Mouse (Mus musculus): ENCODE measurements at regions not wholly inside any gene's neighbourhood (a gene's known extent, or its start where the extent isn't known, plus 50 kb on each side); places are given as distances from the start of the nearest gene placed in this dataset.
A peak's percentile ranks its signal among the peaks of the same experiment; 100 is the strongest.

DNA sequence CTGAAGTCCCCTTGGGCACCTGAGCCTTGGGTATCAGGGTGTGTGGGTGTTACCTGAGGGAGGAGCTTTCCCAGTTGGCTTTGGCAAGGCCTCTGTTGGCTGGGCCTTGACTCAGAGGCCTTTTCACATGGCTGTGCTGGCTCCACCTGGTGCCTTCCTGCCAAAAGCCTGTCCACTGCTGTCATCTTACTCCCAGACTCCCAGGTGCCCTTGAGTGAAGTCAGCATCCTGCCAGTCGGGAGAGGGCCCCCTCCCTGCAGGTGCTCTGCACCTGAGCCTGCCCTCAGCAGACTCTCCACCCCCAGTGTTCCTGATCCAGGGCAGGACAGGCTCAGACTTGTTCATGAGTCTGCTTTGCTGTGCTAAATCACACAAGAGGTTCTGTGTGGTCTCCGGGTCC lies 99.2 kb upstream of the Lgalsl start:
- no peak for DNase-seq

DNA sequence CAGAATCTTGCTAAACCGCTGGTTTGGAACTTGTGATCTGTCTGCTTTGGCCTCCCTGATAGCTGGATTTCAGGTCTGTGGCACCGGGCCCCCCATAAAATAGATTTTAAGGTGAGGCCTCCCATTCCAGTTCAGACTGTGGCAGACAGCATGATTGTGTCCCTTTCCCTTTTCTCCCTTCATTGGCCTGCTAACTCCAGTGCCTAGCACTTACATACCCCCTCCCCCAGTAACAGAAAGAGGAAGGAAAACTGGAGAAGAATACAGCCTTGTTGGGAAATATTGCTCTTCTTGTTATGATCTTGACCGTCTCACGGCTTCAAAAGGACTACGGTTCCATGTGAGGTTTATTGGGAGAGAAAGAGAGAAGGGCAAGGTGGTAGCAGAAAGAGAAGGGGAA lies 99.7 kb upstream of the Lgalsl start:
- DNase-seq: no peak

DNA sequence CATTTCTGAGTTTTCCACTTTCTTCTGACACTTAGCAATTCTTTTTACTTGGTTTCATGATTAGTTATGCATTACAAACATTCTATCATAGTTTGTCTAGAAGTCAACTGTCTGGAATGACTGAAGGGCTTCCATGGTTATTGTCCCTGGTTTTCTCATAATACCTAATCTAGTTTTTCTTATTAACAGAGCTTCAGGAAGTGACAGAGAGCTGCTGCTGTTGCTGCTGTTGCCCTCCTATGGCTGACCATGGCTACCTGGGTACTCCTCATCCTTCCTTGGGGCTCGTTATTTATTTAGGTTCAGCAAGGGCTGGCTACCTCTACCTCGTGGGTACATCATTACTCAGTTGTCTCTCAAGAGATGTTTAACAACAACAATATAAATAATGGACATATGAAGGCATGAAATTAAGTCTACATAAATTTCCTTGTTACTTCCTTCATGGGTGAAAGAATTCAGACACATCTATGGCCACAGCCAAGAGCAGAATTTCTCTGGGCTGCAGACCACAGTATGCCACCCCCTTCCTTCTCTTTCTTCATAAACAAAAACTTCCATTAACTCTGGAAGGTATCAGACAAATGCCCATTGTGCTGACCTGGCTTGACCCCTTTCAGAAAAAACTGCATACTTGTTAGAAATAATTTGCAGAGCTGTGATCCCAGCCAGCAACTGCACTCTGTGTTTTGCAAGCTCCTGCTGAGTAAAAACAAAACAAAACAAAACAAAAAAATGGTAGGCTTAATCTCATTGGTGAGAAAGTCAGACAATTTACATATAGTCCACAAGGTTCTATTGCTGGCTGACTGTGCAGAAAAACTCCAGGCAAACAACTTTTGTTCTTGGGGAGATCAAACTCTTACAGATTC lies 103.6 kb upstream of the Lgalsl start:
- peak; percentile 69 to 75 for DNase-seq

DNA sequence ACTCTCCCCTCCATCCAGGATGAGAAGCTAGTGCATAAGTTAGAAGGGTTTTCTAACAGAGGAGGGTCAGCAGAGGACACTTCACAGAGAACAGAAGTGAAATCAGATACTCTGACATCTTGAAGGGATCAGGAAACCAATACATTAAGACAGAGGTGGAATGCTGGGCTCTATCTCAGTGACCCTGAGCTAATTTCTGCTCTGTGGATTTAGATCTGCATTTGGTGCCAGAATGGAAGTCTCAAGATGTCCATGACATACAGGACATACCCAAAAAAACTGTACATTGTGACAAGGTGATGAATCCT lies 104.2 kb upstream of the Lgalsl start:
- DNase-seq: no peak

DNA sequence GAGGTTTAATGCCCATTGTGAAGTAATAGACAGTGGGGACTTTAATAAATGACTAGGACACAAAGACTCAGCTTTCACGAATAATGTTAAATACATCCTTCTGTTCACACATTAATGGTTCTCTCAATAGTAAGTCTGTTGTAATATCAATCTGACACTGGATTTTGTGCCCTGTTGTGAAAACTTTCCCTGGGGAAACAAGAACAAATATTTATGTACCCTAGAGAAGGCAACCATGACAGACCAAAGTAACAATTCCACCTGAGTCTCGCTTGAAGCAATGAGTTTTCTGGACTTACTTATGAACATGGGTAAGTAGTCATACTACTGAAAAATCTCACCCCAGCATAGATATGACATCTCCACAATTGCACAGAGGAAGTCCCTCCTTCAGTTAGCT lies 105.1 kb upstream of the Lgalsl start:
- no peak for DNase-seq

DNA sequence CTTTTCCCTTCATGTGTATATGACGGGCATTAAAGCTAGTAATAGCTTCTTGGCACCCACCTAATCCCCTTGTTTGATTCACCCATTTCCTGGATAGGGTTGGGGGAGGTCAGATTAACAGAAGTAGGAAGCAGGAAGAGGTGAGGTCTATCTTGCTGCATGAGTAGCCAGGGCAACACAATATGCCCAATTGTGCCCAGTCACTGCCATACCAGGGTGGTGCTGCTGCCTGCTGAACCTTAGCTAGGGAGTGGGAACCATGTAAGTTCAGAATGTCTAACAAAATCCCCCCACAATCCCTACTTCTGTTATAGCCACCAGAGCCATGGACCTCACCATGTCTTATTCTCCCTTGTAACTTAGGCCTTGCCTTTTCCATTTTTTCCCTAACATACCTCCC lies 106.1 kb upstream of the Lgalsl start:
- DNase-seq: no peak

DNA sequence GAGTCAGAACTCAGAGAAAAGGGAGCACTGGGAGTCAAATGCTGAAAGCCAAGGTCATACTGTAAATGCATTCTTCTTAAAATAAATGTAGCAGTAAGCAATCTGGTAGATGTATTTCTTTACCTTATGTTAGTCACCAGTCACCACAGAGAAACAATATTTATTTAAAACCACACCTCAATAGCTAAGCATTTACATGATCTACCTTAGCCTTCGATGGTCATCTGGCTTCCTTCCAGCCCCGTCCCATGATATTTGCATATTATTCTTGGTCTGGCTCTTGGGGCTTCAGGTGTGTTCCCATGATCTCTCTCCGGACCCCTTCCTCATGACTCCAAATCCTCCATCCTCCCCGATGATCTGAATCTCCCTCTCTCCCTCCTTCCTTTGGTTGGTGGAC lies 107.1 kb upstream of the Lgalsl start:
- DNase-seq: no peak

DNA sequence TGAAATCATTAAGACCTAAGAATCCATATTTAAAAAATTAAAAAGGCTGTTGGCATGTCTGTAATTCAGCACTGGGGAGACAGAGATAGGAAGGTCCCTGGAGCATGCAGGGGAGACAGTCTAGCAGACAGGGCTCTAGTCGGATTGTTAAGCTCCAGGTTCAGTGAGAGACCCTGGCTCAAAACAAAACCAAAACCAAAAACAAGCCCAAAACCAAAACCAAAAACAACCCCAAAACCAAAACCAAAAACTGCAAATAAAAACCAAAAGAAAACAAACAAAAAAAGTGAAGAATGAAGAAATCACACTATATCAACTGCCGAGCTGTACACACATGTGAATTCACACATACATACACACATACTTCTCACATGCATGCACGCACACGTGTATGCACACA lies 108.8 kb upstream of the Lgalsl start:
- DNase-seq: no peak

DNA sequence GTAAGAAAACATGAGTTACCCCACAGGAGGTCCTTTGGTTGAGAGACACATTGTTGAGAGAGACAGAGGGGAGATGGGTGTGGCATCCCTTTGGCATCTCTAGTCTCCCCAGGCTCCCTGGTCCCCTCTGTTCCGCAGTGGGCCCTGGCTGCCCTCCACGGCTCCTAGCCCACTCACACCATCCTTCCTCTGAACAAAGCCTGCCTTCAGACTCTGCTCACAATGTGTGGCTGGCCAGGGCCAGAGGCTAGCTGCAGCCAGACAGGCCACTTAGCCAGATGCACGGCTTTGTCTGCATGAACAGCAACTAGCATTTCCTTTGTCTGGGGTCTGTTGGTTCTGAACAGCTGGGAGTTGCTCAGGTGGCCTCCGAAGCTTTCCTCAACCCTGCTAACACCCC lies 110.7 kb upstream of the Lgalsl start:
- no peak for DNase-seq

DNA sequence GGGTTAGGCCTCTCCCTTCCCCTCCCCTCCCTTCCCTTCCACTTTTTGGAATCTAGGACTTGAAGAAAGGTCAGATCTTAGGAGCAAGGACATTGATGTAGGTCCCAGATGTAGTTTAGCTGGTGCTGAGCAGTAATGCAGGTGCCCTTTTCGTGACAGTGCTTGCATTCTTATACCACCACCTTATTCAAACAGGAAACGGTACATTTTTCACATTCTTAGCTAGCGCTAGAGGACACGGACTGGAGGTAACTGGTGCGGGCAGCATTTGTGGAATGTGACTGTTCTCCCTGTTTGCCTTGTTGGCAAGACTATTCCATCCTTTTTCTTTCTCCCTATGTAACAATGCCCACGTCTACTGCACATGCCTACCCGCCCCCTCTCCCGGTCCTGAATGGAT lies 124.7 kb upstream of the Lgalsl start:
- DNase-seq: peak; percentile 3 to 50

DNA sequence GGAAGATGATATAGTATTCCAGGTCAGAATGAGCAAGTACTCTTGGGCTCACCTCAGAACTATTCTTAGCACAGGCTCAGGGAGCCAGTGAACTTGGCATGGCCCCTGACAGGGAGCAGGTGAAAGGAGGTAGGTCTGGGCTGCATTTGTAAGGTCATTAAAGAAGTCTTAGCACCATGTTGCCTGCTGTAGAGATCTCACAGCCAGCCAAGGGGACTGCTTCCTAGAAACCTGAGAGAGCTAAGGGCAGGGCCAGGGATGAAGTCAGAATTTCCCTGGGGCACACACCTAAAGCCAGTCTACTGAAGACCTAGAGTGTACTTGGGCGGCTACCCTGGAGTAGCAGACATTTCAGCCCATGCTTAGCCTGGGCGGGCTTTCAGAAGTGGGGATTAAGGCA lies 126.9 kb upstream of the Lgalsl start:
- peak in 1 of 2 experiments; percentile 4 for DNase-seq

DNA sequence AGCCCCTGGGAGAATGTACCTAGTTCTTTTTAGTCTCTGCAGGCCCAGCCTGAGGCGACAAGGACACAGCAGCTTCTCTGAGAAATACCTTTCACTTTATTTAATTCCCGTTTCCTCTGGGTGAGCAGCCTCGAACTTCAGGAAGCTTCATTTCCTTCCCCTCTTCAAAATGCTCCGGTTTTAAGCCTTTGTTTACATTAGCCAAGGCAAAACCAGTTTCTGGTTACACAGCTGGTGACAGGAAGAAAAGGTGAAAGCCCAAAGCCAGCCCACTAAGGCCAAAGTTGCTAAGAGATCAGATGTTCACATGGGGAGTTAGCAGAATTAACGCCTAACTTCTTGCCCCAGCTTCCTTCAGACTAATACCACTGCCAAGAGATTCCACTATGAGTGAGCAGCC lies 127.4 kb upstream of the Lgalsl start:
- DNase-seq: peak; percentile 28 to 36

DNA sequence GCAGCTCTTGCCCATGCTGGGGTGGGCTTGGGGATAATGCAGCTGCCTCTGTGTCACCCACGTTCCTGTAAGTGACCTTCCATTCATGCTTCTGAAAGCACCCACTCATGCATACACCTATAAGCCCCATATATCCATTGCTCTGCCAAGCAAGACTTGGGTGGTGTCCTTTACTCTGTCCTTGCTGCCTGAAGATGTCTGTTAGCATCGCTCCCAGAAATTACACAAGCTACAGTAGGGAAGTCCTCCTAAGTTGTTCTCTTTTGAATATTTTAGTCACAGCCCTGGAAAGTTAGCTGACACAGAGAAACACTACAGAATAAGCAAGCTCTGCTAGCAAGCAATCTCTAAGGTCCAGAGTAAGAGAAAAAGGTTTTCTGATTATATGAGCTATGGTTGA lies 129.2 kb upstream of the Lgalsl start:
- DNase-seq: no peak

DNA sequence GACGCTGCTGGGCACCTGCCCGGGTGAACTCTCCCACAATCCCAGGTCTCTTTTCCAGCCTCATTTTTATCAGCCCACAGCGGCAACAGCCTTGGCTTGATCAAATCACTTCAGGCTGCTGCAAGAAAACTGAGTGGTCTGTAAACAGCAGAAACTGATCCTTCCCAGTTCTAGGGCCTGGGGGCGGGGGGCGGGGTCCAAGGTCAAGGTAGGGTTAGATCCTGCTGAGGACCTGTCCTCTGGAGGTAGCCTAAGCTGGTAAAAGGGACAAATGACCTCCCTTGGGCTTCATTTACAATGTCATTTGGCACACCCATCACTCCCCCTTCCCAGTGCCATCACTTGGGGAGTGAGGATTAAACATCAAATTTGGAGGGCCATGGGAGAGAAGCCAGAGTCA lies 129.9 kb upstream of the Lgalsl start:
- no peak for DNase-seq

DNA sequence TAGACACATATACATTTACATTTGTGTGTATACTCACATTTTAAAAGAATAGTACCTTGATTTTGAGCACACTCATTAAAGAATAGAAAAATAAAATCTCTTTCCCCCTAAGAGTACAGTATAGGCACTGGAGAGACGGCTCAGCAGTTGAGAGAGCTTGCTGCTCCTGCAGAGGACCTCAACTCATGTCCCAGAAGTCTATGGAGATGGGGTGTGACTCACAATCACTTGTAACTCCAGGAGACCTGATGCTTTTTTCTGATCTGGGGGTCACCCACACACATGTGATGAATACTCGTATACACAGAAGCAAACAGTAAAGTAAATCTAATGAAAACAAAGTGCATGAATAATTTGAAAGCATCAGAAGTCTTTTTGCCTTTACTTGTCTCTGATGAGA lies 129.5 kb upstream of the Peli1 start:
- no peak for DNase-seq

DNA sequence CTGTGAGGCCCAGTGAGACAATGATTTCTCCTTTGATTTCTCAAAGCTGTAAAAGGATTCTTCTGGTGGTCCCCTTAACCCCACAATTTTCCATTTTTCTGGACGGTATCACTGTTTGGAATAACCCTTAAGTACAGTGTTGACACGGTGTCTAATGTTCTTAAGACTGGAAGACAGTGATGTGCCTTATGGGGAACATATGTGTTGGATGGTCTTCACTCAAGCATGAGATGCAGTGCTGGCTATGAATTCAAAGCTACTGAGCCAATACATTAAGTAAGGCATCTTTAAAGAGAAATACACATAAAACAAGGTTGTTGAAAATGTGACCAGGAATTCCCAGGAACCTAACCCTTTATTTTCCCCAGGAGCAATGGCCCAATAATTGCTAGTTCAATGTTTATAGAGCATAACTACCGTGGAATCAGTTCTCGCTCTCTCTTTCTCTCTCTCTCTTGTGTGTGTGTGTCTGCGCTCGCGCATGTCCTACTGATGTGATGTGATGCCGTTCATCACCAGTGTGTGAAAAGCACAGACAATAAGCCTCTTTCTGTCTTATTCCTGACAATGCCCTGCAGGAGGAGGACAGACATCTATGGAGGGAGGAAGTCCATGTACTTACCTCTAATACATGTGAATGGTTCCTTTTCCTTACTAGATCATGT lies 125.4 kb upstream of the Peli1 start:
- DNase-seq: no peak

DNA sequence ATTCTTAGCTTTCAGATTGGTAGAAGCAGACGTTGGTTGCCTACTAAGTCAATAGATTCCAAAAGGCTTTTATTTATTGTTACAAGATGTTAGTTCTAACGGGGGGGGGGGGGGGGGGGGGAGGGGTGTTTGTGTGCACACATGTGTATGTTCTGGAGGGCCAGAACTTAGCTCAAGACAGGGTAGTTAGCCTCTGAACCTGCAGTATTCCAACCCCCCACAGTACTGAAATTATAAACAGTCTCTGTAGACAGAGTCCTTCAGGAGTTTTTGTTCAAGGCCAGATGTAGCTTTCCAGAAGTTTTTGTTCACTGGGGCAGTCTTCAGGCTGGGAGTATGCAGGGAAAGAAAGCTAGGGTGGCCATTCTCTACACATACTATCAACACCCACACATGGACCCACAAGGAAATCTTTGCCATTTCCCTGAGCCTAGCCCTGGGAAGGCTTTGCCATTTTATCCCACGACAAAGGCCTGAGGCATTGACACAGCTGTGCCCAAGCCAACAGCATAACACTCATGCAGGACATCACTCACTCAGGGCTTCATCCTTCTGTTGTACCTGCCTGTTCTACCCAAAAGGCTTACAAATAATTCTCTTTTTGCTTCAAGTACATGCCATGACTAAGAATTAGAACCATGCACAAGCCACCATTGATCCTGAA lies 123.6 kb upstream of the Peli1 start:
- no peak for DNase-seq

DNA sequence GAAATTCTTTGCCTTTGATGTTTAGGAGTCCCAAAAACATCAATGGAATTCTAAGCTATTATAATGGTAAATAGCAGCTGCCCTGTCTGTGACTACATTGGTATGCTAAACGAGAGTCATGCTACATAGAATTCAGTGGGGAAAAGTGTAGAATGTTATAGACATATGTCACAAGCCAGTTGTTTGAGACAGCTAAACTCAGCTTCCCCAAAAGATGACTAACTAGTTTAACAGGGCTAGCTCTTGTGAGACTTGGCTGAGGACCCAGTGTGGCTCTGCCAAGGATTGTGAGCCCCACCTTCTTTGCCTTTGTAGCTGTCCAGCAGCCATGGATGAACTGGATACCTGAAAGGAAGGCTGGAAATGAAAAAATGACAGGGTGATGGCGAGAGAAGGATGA lies 122.8 kb upstream of the Peli1 start:
- no peak for DNase-seq

DNA sequence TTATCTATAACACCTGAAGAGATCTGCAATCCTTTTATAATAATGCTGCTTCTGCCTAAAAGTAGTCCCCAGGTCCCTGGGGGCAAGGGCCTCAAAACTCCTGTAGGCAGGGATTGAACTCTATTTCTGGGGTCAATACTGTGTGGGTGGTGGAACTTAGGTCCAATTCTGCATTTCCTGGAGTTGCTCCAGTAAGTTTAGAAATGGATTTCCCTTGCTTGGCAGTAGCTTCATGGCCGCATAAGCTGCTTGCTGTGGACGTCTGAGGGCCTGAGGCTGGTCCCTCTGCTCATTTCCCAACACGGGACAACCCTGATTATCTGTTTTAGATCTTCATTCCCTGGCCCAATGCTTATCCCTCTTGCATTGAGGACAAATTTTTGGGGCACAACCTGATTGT lies 118.0 kb upstream of the Peli1 start:
- DNase-seq: no peak

DNA sequence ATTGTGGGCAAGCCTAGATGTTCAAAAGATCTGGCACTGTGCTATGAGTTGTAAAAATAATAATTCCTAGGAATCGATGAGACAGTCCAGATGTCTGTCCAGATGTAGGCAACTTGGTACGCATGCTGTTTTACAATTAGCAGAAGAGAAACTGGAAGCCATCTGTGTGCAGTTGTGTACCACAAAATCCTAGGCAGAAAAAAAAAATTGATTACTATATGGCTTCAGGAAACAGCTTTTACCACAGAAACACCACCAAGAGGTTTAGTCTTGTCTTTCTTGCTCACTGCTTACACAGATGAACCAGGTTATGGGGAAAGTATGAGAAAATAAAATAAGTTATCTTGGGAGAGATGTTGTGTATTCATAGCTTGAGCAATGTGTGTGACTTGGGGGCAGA lies 109.5 kb upstream of the Peli1 start:
- DNase-seq: no peak

DNA sequence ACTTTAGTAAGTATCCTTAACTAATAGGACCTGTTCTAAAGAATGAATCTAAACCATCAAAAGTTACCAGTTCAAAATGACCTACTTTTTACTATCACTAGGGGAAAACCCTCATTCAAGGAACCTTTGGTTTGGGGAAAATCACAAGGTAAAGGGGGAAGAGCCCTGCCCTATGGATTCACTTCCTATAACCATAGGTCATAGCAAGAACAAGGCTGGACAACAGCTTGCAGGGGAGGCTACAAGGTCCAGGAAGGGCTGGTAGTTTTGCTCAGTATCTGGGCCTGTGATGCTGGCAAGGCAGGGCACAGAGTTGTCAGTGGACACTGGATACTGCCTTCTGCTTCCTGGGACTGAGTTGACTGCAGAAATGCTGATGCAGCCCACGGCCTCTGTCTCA lies 109.1 kb upstream of the Peli1 start:
- no peak for DNase-seq

DNA sequence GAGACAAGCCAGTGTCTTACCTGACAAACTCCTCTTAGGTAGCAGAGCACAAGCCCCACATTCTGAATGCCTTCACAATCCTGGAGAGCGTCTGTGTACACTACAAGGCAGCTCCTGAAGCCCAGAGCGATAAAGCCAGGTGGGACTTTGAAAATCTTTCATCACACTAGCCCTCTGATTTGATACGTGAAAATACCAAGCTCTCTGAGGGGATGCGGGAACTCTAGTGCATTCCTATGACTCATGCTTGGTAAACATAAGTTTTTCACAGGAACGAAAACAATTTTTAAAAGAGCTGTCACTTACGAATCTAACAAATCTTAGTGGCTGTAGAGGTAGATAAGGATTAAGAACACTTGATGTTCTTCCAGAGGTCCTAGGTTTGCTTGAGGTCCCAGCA lies 108.6 kb upstream of the Peli1 start:
- DNase-seq: no peak

DNA sequence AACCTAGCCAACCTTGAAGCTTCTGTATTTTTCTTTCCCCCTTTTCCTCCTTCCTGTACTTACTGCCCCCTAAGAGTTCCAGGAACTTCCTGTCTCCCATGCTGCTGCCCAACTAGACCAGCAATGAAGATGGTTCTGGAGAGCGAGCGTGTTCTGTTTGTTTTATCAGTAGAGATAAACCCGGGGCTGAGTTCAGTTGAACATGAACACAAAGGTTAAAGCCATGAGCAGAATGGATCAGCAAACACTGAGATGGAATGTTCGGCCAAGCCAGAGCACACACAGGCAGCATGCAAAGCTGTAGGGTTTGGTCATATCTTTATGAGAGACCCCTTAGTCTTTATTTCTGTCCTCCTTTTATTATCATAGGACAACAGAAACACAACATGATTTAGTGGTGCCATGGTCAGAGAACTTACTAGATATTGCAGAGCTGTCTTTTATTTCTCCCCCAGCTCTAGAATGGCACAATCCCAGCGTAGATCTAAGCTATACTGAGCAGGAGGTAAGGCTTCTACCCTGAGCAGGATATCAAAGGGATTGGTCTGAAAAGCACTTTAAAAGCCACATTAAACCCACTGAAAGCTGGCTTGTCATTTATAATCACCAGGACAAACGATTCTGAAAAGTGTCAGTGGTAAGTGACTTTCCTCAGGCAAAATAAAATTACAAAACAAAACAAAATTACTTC lies 105.9 kb upstream of the Peli1 start:
- no peak for DNase-seq

DNA sequence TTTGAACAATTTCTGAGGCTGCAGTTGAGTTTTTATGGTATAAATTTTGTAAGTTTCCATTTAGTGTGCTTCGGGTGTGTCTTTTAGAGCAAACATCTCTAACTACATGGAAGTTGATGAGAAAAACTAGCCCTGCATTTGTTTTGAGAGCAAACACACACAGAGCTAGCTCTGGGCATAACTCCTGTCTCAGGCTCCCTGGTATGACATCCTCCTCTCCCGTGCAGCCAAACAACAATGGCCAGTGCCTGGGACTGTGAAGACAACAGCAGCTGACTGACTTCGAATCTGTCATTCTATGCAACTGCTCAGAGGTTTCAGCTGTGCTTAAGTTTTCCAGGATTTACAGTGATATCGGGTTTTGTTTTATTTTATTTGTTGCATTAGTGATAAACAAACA lies 105.3 kb upstream of the Peli1 start:
- no peak for DNase-seq
